Comparison of ENCODE assay signal across 14 mouse cellular contexts in genomic region chr2:38068171-38068572, GRCm38 (mm10).
DNase-seq lines count a peak whose midpoint lies in the region; ATAC-seq and TF ChIP-seq lines count a peak whose summit lies in the region.
"Had no signal": no experiment of that assay in that cellular context is flagged by ENCODE, and none has a peak within 500 bp of the region (broad histone marks: within the 10 kb centered on the region; RNA-seq: fewer than 3 reads in every experiment).

No protein-coding gene starts in this region.

- no peak overlapping the region for H3K27ac ChIP-seq in hindbrain, embryonic 10.5 days
- H3K27ac ChIP-seq in hindbrain, embryonic 16.5 days (ENCODE audit: low read depth, low read length) = no peak overlapping the region
- 0 out of 2 replicates have a peak overlapping the region, but pooled peaks have one; percentile 23 for H3K27ac ChIP-seq in spleen, adult 2 months (ENCODE audit: insufficient read depth, low read length)
- no peak overlapping the region for H3K27ac ChIP-seq in hindbrain, postnatal 0 days
- H3K27ac ChIP-seq: heart, embryonic 13.5 days; hindbrain, embryonic 12.5 days; liver, embryonic 15.5 days had no signal

- 0 out of 2 replicates have a peak, but pooled peaks cover 4% of the 10 kb centered on the region for H3K27me3 ChIP-seq in hindbrain, embryonic 10.5 days (ENCODE audit: insufficient read depth, poor library complexity, severe bottlenecking)
- no peaks in the 10 kb centered on the region for H3K27me3 ChIP-seq in hindbrain, embryonic 16.5 days (replicated peaks; ENCODE audit: control insufficient read depth, insufficient read depth, low read length)
- no peaks in the 10 kb centered on the region for H3K27me3 ChIP-seq in spleen, adult 2 months (ENCODE audit: control insufficient read depth, insufficient read depth, low read length)
- H3K27me3 ChIP-seq in hindbrain, postnatal 0 days (ENCODE audit: insufficient read depth, low read length) = no peaks in the 10 kb centered on the region
- H3K27me3 ChIP-seq: heart, embryonic 13.5 days; hindbrain, embryonic 12.5 days; liver, embryonic 15.5 days had no signal

- no peaks in the 10 kb centered on the region for H3K9me3 ChIP-seq in hindbrain, embryonic 10.5 days
- H3K9me3 ChIP-seq in hindbrain, embryonic 16.5 days (ENCODE audit: control insufficient read depth, low read length) = no peaks in the 10 kb centered on the region
- H3K9me3 ChIP-seq in hindbrain, postnatal 0 days (ENCODE audit: low read length) = no peaks in the 10 kb centered on the region
- H3K9me3 ChIP-seq: heart, embryonic 13.5 days; hindbrain, embryonic 12.5 days; liver, embryonic 15.5 days had no signal

- DNase-seq in hindbrain, embryonic 10.5 days (ENCODE audit: low spot score) = peak; percentile 9
- DNase-seq in spleen, adult 2 months (ENCODE audit: low read depth in 1 of 2, low spot score in 2 of 2) = peak in 1 of 2 experiments; percentile 5
- no peak for DNase-seq in spleen, adult 18-20 months
- DNase-seq in yolk sac, embryonic 10.5 days (ENCODE audit: low spot score) = peak; percentile 13
- DNase-seq in layer of hippocampus, postnatal 36 days = no peak
- DNase-seq in hindbrain, postnatal 0 days (ENCODE audit: low spot score) = no peak
- DNase-seq: cerebellum, adult 11 months; gastrocnemius, postnatal 25 days; right cerebral cortex, postnatal 4 days had no signal

- no peak for TF ChIP-seq POLR2A in spleen, adult 2 months (IDR thresholded peaks at IDR 0.05; ENCODE audit: low read depth, low read length)

- H3K4me3 ChIP-seq in hindbrain, embryonic 10.5 days = no peak overlapping the region
- no peak overlapping the region for H3K4me3 ChIP-seq in hindbrain, embryonic 16.5 days (ENCODE audit: low read length)
- no peak overlapping the region for H3K4me3 ChIP-seq in spleen, adult 2 months (ENCODE audit: extremely low read depth, insufficient read depth, insufficient read length)
- H3K4me3 ChIP-seq in hindbrain, postnatal 0 days (ENCODE audit: low read length) = no peak overlapping the region
- H3K4me3 ChIP-seq: heart, embryonic 13.5 days; hindbrain, embryonic 12.5 days; liver, embryonic 15.5 days had no signal

- no peaks in the 10 kb centered on the region for H3K4me1 ChIP-seq in hindbrain, embryonic 10.5 days (replicated peaks)
- H3K4me1 ChIP-seq in hindbrain, embryonic 16.5 days (ENCODE audit: control insufficient read depth, insufficient read depth, low read depth, low read length) = no peaks in the 10 kb centered on the region
- H3K4me1 ChIP-seq in spleen, adult 2 months (ENCODE audit: control insufficient read depth, insufficient read depth, insufficient read length) = peaks cover 8% of the 10 kb centered on the region; the same call in 1 of the 2 replicates
- no peaks in the 10 kb centered on the region for H3K4me1 ChIP-seq in hindbrain, postnatal 0 days (ENCODE audit: insufficient read depth, low read length)
- H3K4me1 ChIP-seq: hindbrain, embryonic 12.5 days had no signal

- no peak for TF ChIP-seq CTCF in spleen, adult 2 months (IDR thresholded peaks at IDR 0.05; ENCODE audit: extremely low read depth, insufficient read depth, insufficient read length, insufficient replicate concordance)
- TF ChIP-seq CTCF in hindbrain, postnatal 0 days (IDR thresholded peaks at IDR 0.05; ENCODE audit: low read depth) = no peak

- no peak for ATAC-seq in hindbrain, embryonic 16.5 days
- ATAC-seq in inflammation-experienced regulatory T-cells, adult 6 months = peak; percentile 48
- ATAC-seq in hindbrain, postnatal 0 days = no peak

- no peaks in the 10 kb centered on the region for H3K36me3 ChIP-seq in hindbrain, embryonic 10.5 days
- H3K36me3 ChIP-seq in hindbrain, embryonic 16.5 days (ENCODE audit: control insufficient read depth, insufficient read depth, low read length) = no peaks in the 10 kb centered on the region
- no peaks in the 10 kb centered on the region for H3K36me3 ChIP-seq in spleen, adult 2 months (ENCODE audit: control insufficient read depth, insufficient read depth, low read length)
- H3K36me3 ChIP-seq in hindbrain, postnatal 0 days (ENCODE audit: insufficient read depth, low read length) = no peaks in the 10 kb centered on the region
- H3K36me3 ChIP-seq: heart, embryonic 13.5 days; hindbrain, embryonic 12.5 days; liver, embryonic 15.5 days had no signal

- no peak overlapping the region for H3K4me2 ChIP-seq in hindbrain, embryonic 16.5 days (ENCODE audit: low read length)
- no peak overlapping the region for H3K4me2 ChIP-seq in hindbrain, postnatal 0 days (ENCODE audit: low read depth, low read length)
- H3K4me2 ChIP-seq: heart, embryonic 13.5 days; hindbrain, embryonic 12.5 days; liver, embryonic 15.5 days had no signal

- no peak overlapping the region for H3K9ac ChIP-seq in hindbrain, embryonic 16.5 days (ENCODE audit: low read depth, low read length)
- H3K9ac ChIP-seq in hindbrain, postnatal 0 days (replicated peaks; ENCODE audit: low read length) = no peak overlapping the region
- H3K9ac ChIP-seq: heart, embryonic 13.5 days; hindbrain, embryonic 12.5 days; liver, embryonic 15.5 days had no signal

- 77% methylated on average over 2 of the region's 2 CpGs for WGBS in hindbrain, embryonic 10.5 days
- 72% methylated on average over 2 of the region's 2 CpGs for WGBS in hindbrain, embryonic 16.5 days
- 40% methylated on average over 2 of the region's 2 CpGs for WGBS in spleen, adult 2 months
- WGBS in hindbrain, postnatal 0 days = 87% methylated on average over 2 of the region's 2 CpGs

Comparison
In these comparisons a context has a peak if more than half of its experiments do, and no peak if none do; other contexts are left out.
1. DNase-seq: peak in hindbrain, embryonic 10.5 days (single experiment) and yolk sac, embryonic 10.5 days (single experiment); none in spleen, adult 18-20 months (0 of 2), layer of hippocampus, postnatal 36 days (0 of 2) and hindbrain, postnatal 0 days (single experiment).